Mouse (Mus musculus) lung, embryonic 14.5 days (tissue): ENCODE measurements around the gene Pltp. TPM values are rescaled to one million over a fixed set of nuclear protein-coding genes. Genes with fewer than 3 reads are reported as not detected.

Experiments used
- ATAC-seq: fragments of 200-750 bp; cut with Nextera tagmentation; 2 replicates; pipeline ENCODE4 v1.8.0; 2017; ENCODE audit warnings: mild to moderate bottlenecking, moderate TSS enrichment, moderate library complexity; ENCODE audit not compliant: insufficient read depth
- DNase-seq: peaks from one replicate; pipeline ENCODE4 v3.0.0-alpha.2; 2015
- H3K27ac ChIP-seq: fragments of 300-500 bp; sonication (generic); 2 replicates; pipeline ENCODE4 v1.5.1; 2014; ENCODE audit warnings: low read depth, mild to moderate bottlenecking, moderate library complexity
- H3K27me3 ChIP-seq: fragments of 300-500 bp; sonication (generic); 2 replicates; pipeline ENCODE4 v1.6.1; 2014; ENCODE audit warnings: low read length, control low read depth; ENCODE audit not compliant: insufficient read depth
- H3K36me3 ChIP-seq: fragments of 300-500 bp; sonication (generic); 2 replicates; pipeline ENCODE4 v1.6.1; 2014; ENCODE audit warnings: control low read depth; ENCODE audit not compliant: insufficient read depth
- H3K4me1 ChIP-seq: fragments of 300-500 bp; sonication (generic); 2 replicates; pipeline ENCODE4 v1.6.1; 2014; ENCODE audit warnings: antibody characterized with exemption, control low read depth; ENCODE audit not compliant: insufficient read depth
- H3K4me2 ChIP-seq: fragments of 300-500 bp; sonication (generic); 2 replicates; pipeline ENCODE4 v1.6.1; 2014; ENCODE audit warnings: mild to moderate bottlenecking
- H3K4me3 ChIP-seq: fragments of 300-500 bp; sonication (generic); 2 replicates; pipeline ENCODE4 v1.5.1; 2014; ENCODE audit warnings: low read depth, low read length
- H3K9ac ChIP-seq: fragments of 300-500 bp; sonication (generic); 2 replicates; pipeline ENCODE4 v1.6.1; 2014
- H3K9me3 ChIP-seq: fragments of 300-500 bp; sonication (generic); 2 replicates; pipeline ENCODE4 v1.6.1; 2016; ENCODE audit warnings: low read depth, low read length, control low read depth
- CTCF ChIP-seq: IDR thresholded peaks from 2 replicates; pipeline ENCODE4 v1.5.1; 2016; ENCODE audit warnings: antibody characterized with exemption, low read depth
- WGBS: fragments of 180-500 bp; shearing (Covaris S2); extraction: QIAGEN DNeasy Blood & Tissue Kit; methylation state at CpG from one replicate; pipeline ENCODE4 v1.1.7; 2014; 5-methylcytosine and 5-hydroxymethylcytosine counted together
- polyA plus RNA-seq: library from polyadenylated mRNA; unstranded; fragments of >200 nt; fragmentation: Nextera tagmentation; extraction: Ambion mirVana; gene quantifications from 2 replicates; pipeline ENCODE4 v1.2.1, GENCODE M21; 2014

Pltp gene
- polyA plus RNA-seq, result 122 and 126 TPM in 2 replicates

DNA sequence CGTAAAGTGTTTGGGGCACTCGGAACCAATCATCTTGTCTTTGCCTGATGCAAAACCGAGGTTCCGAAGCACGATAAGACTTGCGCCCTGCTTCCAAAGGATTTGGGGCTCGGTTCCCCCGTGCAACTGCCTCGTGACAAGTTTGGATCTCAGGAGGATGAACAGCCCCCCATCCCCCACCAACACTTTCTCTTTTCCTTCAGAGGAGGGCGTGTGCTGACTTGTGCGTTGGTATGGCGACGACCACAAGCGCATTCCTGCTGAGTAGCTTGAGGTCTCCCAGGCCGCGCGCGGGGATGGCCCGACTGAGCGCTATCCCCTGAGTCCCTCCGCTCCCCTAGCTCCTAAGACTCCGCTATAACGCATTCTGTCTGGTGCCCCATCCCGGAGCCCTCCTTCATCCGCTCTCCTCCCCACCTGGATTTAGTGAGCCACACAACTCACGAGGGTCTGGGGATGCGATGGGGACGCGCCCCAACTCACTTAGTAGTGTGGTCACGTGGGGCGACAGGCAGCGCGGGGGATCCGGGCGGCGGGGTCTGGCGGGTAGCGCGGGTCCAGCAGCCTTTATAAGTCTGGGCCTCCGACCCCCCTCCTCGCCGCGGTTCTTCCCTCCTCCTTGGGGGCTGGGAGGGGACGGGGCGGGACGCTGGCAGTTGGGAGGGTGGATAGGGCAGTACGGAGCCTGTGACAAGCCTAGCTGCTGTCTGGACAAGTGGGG lies at the start of gene Pltp:
Pltp (minus strand) TSS at position 611 of the 721 bp plus-strand sequence.
- peak within 1 kb of the TSS; percentile 57 for H3K9ac ChIP-seq
- peaks cover 25% of the 10 kb centered on the region for H3K4me1 ChIP-seq
- peak; percentile 77 for ATAC-seq
- under 1% methylated on average over 40 of the region's 47 CpGs for WGBS
- H3K9me3 ChIP-seq, result no peaks in the 10 kb centered on the region
- TF ChIP-seq CTCF, result no peak
- H3K4me2 ChIP-seq, result peak within 1 kb of the TSS; percentile 98
- peaks cover 14% of the 10 kb centered on the region for H3K36me3 ChIP-seq
- H3K27me3 ChIP-seq, result peaks cover 6% of the 10 kb centered on the region; the same call in 1 of the 2 replicates
- peak within 1 kb of the TSS; percentile 71 for H3K27ac ChIP-seq
- peak; percentile 84 for DNase-seq
- peak within 1 kb of the TSS; percentile 63 for H3K4me3 ChIP-seq

- Histone ChIP-seq H3K9me3 (no peaks in the 10 kb centered on the region), H3K27me3 (no peaks in the 10 kb centered on the region), H3K27ac (no peak overlapping the region), H3K9ac (no peak overlapping the region), H3K4me3 (no peak overlapping the region), H3K4me1 (0 out of 2 replicates have a peak, but pooled peaks cover 6% of the 10 kb centered on the region), H3K4me2 (no peak overlapping the region), H3K36me3 (peaks cover 83% of the 10 kb centered on the region)
- ATAC-seq (no peak), DNase-seq (no peak)
- WGBS, result 98% methylated on average over 4 of the region's 4 CpGs
- TF ChIP-seq CTCF, result peak; percentile 53
These were observed 48.6 kb upstream of the Pltp start for GRCm38 (mm10) chr2:164906071-164906470.

- WGBS, result 69% methylated on average over 1 of the region's 1 CpGs
- H3K4me3 ChIP-seq, result no peak overlapping the region
These were observed 46.0 kb upstream of the Pltp start for GRCm38 (mm10) chr2:164903496-164903895.

GRCm38 (mm10) chr2:164901380-164901779 lies 43.9 kb upstream of the Pltp start:
- DNase-seq, result no peak
- Histone ChIP-seq H3K4me2 (no peak overlapping the region), H3K9me3 (no peaks in the 10 kb centered on the region), H3K4me1 (no peaks in the 10 kb centered on the region), H3K27ac (no peak overlapping the region), H3K4me3 (no peak overlapping the region), H3K9ac (no peak overlapping the region), H3K36me3 (peaks cover 96% of the 10 kb centered on the region), H3K27me3 (no peaks in the 10 kb centered on the region)
- no peak for ATAC-seq
- TF ChIP-seq CTCF, result no peak
- WGBS, result 91% methylated on average over 13 of the region's 13 CpGs

More at GRCm38 (mm10) chr2:164903496-164903895, 46.0 kb upstream of the Pltp start:
- ATAC-seq (no peak), DNase-seq (no peak)
- no peaks in the 10 kb centered on the region for H3K9me3 ChIP-seq
- no peak for TF ChIP-seq CTCF
- no peaks in the 10 kb centered on the region for H3K27me3 ChIP-seq
- no peak overlapping the region for H3K9ac ChIP-seq
- no peak overlapping the region for H3K4me2 ChIP-seq
- H3K4me1 ChIP-seq, result no peaks in the 10 kb centered on the region
- peaks cover 99% of the 10 kb centered on the region for H3K36me3 ChIP-seq
- H3K27ac ChIP-seq, result no peak overlapping the region

GRCm38 (mm10) chr2:164899723-164900459 lies 42.4 kb upstream of the Pltp start:
- 93% methylated on average over 16 of the region's 16 CpGs for WGBS

GRCm38 (mm10) chr2:164899034-164899433 lies 41.5 kb upstream of the Pltp start:
- no peak for DNase-seq
- Histone ChIP-seq H3K4me2 (no peak overlapping the region), H3K27me3 (no peaks in the 10 kb centered on the region), H3K27ac (no peak overlapping the region), H3K36me3 (peaks cover 96% of the 10 kb centered on the region), H3K9me3 (no peaks in the 10 kb centered on the region), H3K4me3 (no peak overlapping the region), H3K9ac (no peak overlapping the region), H3K4me1 (no peaks in the 10 kb centered on the region)
- WGBS, result 89% methylated on average over 15 of the region's 15 CpGs
- TF ChIP-seq CTCF, result no peak
- no peak for ATAC-seq

More at GRCm38 (mm10) chr2:164899723-164900459, 42.4 kb upstream of the Pltp start:
- no peaks in the 10 kb centered on the region for H3K9me3 ChIP-seq
- H3K36me3 ChIP-seq, result peaks cover 96% of the 10 kb centered on the region
- no peak overlapping the region for H3K27ac ChIP-seq
- H3K27me3 ChIP-seq, result no peaks in the 10 kb centered on the region
- no peak overlapping the region for H3K4me3 ChIP-seq
- no peaks in the 10 kb centered on the region for H3K4me1 ChIP-seq
- DNase-seq (no peak), ATAC-seq (no peak)
- no peak overlapping the region for H3K4me2 ChIP-seq
- TF ChIP-seq CTCF, result no peak
- no peak overlapping the region for H3K9ac ChIP-seq

DNA sequence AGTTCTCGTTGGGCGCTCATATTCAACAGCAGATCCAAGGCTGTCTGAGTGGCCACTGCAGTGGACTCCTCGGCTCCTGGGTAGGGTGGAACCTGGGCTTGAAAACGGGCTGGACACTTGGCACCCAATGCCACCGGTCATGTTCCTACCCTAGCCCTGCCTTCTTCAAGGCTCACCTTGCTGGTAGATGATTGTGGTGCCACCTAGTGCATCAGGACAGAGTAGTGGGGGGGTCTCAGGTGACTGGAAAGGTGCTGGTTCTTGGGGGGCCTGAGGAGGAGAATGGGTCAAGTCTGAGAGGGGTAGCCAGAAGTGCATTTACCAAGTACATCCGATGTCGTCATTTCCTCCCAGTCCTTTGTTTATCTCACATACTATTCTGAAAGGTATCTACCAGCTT lies 40.5 kb upstream of the Pltp start:
- no peak for TF ChIP-seq CTCF
- no peak for ATAC-seq

More for the DNA sequence above, 40.5 kb upstream of the Pltp start:
- H3K9ac ChIP-seq, result no peak overlapping the region
- H3K4me2 ChIP-seq, result no peak overlapping the region
- H3K27ac ChIP-seq, result no peak overlapping the region
- H3K4me1 ChIP-seq, result no peaks in the 10 kb centered on the region
- 92% methylated on average over 7 of the region's 7 CpGs for WGBS
- no peak overlapping the region for H3K4me3 ChIP-seq
- no peaks in the 10 kb centered on the region for H3K27me3 ChIP-seq
- H3K36me3 ChIP-seq, result peaks cover 97% of the 10 kb centered on the region
- DNase-seq, result no peak
- no peaks in the 10 kb centered on the region for H3K9me3 ChIP-seq
